Comparison of ENCODE assay signal across 8 mouse cellular contexts in genomic region chr2:91930761-91931291, GRCm38 (mm10). TPM values are rescaled to one million over a fixed set of nuclear protein-coding genes. Genes with fewer than 3 reads are reported as not detected.
DNase-seq lines count a peak whose midpoint lies in the region; ATAC-seq and TF ChIP-seq lines count a peak whose summit lies in the region.

No protein-coding gene starts in this region.

- H3K27ac ChIP-seq in heart, postnatal 0 days (ENCODE audit: low read depth): no peak overlapping the region; the same call in 1 of the 2 replicates
- H3K27ac ChIP-seq in limb, embryonic 13.5 days: peak overlapping the region; percentile 99
- peak overlapping the region; percentile 88 for H3K27ac ChIP-seq in stomach, embryonic 15.5 days

- peak overlapping the region; percentile 66 for H3K4me2 ChIP-seq in heart, postnatal 0 days (ENCODE audit: low read depth, low read length)
- peak overlapping the region; percentile 86 for H3K4me2 ChIP-seq in limb, embryonic 13.5 days (replicated peaks)
- H3K4me2 ChIP-seq in stomach, embryonic 15.5 days: peak overlapping the region; percentile 66

- peak overlapping the region; percentile 47 for H3K4me3 ChIP-seq in heart, postnatal 0 days (ENCODE audit: low read depth, low read length)
- H3K4me3 ChIP-seq in limb, embryonic 13.5 days: peak overlapping the region; percentile 94
- peak overlapping the region; percentile 64 for H3K4me3 ChIP-seq in stomach, embryonic 15.5 days (replicated peaks)

- 14% methylated on average over 22 of the region's 23 CpGs for WGBS in heart, postnatal 0 days
- WGBS in limb, embryonic 13.5 days: 1% methylated on average over 23 of the region's 23 CpGs
- 10% methylated on average over 23 of the region's 23 CpGs for WGBS in stomach, embryonic 15.5 days

- no peaks in the 10 kb centered on the region for H3K27me3 ChIP-seq in heart, postnatal 0 days (ENCODE audit: control insufficient read depth, insufficient read depth, low read length)
- peaks cover 3% of the 10 kb centered on the region; the same call in 1 of the 2 replicates for H3K27me3 ChIP-seq in limb, embryonic 13.5 days
- no peaks in the 10 kb centered on the region for H3K27me3 ChIP-seq in stomach, embryonic 15.5 days (replicated peaks)

- H3K9ac ChIP-seq in heart, postnatal 0 days (replicated peaks; ENCODE audit: low read depth, low read length): peak overlapping the region; percentile 56
- peak overlapping the region; percentile 99 for H3K9ac ChIP-seq in limb, embryonic 13.5 days
- H3K9ac ChIP-seq in stomach, embryonic 15.5 days: peak overlapping the region; percentile 69

- no peak for ATAC-seq in heart, postnatal 0 days (ENCODE audit: insufficient read depth, low read depth)
- ATAC-seq in limb, embryonic 13.5 days (ENCODE audit: low FRiP score, low read depth): no peak
- ATAC-seq in stomach, embryonic 15.5 days (ENCODE audit: insufficient read depth, low FRiP score, low read depth): no peak

- H3K4me1 ChIP-seq in heart, postnatal 0 days (ENCODE audit: control insufficient read depth, insufficient read depth): peaks cover 15% of the 10 kb centered on the region
- peaks cover 45% of the 10 kb centered on the region for H3K4me1 ChIP-seq in limb, embryonic 13.5 days
- peaks cover 37% of the 10 kb centered on the region for H3K4me1 ChIP-seq in stomach, embryonic 15.5 days

- peaks cover 30% of the 10 kb centered on the region for H3K36me3 ChIP-seq in heart, postnatal 0 days (replicated peaks; ENCODE audit: control insufficient read depth, insufficient read depth, low read length)
- peaks cover 30% of the 10 kb centered on the region for H3K36me3 ChIP-seq in limb, embryonic 13.5 days
- H3K36me3 ChIP-seq in stomach, embryonic 15.5 days: 0 out of 2 replicates have a peak, but pooled peaks cover 4% of the 10 kb centered on the region

- no peak for TF ChIP-seq EP300 in heart, postnatal 0 days (IDR thresholded peaks at IDR 0.05; ENCODE audit: low read depth)

- intact Hi-C loops in gastrocnemius, postnatal 14 days (cut with DNase I; ENCODE audit: low total_unique reads): no loop called here

- TF ChIP-seq CTCF in heart, postnatal 0 days (IDR thresholded peaks at IDR 0.05; ENCODE audit: low read depth): no peak

- DNase-seq in gastrocnemius, postnatal 14 days: peak; percentile 9
- no peak for DNase-seq in gastrocnemius, adult 8-10 months (ENCODE audit: low spot score in 2 of 2)
- DNase-seq in ZHBTc4 (ENCODE audit: low read depth, low spot score): peak; percentile 24
- no peak for DNase-seq in heart, postnatal 0 days (ENCODE audit: low spot score)
- DNase-seq in testis, postnatal 14 days (ENCODE audit: low spot score): no peak
- DNase-seq in left cerebral cortex, adult 9 months (ENCODE audit: low spot score in 2 of 2): no peak

- H3K9me3 ChIP-seq in heart, postnatal 0 days (replicated peaks; ENCODE audit: control insufficient read depth, low read length): no peaks in the 10 kb centered on the region
- no peaks in the 10 kb centered on the region for H3K9me3 ChIP-seq in limb, embryonic 13.5 days
- H3K9me3 ChIP-seq in stomach, embryonic 15.5 days: no peaks in the 10 kb centered on the region

RNA-seq across cellular contexts. Expression of gene Mdk, which starts 1.3 kb away (rescaled TPM):
- 10 to 100 TPM; 12.1 to 20.7 TPM for total RNA-seq in gastrocnemius, postnatal 14 days (2021)
- total RNA-seq in gastrocnemius, adult 8-10 months (2022): under 1 TPM in 3 of 4 experiments, not detected in 1; 0.44 to 0.46 (median 0.45) TPM
- 18.5 and 48.2 TPM in 2 replicates for total RNA-seq in heart, postnatal 0 days (2014; rRNA removed; ENCODE audit: low replicate concordance)
- polyA plus RNA-seq in heart, postnatal 0 days (2015; fragmentation: Nextera tagmentation; extraction: Ambion mirVana): 100 and 119 TPM in 2 replicates
- 1,939 and 1,982 TPM in 2 replicates for polyA plus RNA-seq in limb, embryonic 13.5 days (2015; fragmentation: Nextera tagmentation; extraction: Ambion mirVana)
- 587 and 735 TPM in 2 replicates for polyA plus RNA-seq in stomach, embryonic 15.5 days (2015; fragmentation: Nextera tagmentation; extraction: Ambion mirVana)

RNA-seq across cellular contexts. Expression of gene Chrm4, which starts 3.8 kb away (rescaled TPM):
- total RNA-seq in gastrocnemius, postnatal 14 days (2021): not detected
- total RNA-seq in gastrocnemius, adult 8-10 months (2022): not detected
- total RNA-seq in heart, postnatal 0 days (2014; rRNA removed; ENCODE audit: low replicate concordance): 0.27 TPM in 1 of 2 replicates, not detected in the other
- polyA plus RNA-seq in heart, postnatal 0 days (2015; fragmentation: Nextera tagmentation; extraction: Ambion mirVana): not detected in 2 replicates
- polyA plus RNA-seq in limb, embryonic 13.5 days (2015; fragmentation: Nextera tagmentation; extraction: Ambion mirVana): 0.38 and 0.78 TPM in 2 replicates
- 0.21 and 0.27 TPM in 2 replicates for polyA plus RNA-seq in stomach, embryonic 15.5 days (2015; fragmentation: Nextera tagmentation; extraction: Ambion mirVana)

RNA-seq across cellular contexts. Expression of gene Gm9821, which starts 14.7 kb away (rescaled TPM):
- total RNA-seq in gastrocnemius, postnatal 14 days (2021): not detected
- not detected for total RNA-seq in gastrocnemius, adult 8-10 months (2022)
- total RNA-seq in heart, postnatal 0 days (2014; rRNA removed; ENCODE audit: low replicate concordance): not detected in 2 replicates
- polyA plus RNA-seq in heart, postnatal 0 days (2015; fragmentation: Nextera tagmentation; extraction: Ambion mirVana): 0.89 and 0.93 TPM in 2 replicates
- polyA plus RNA-seq in limb, embryonic 13.5 days (2015; fragmentation: Nextera tagmentation; extraction: Ambion mirVana): 0.27 and 0.61 TPM in 2 replicates
- 0.66 and 0.71 TPM in 2 replicates for polyA plus RNA-seq in stomach, embryonic 15.5 days (2015; fragmentation: Nextera tagmentation; extraction: Ambion mirVana)

RNA-seq across cellular contexts. Expression of gene Dgkz, which starts 44.8 kb away (rescaled TPM):
- total RNA-seq in gastrocnemius, postnatal 14 days (2021): 10 to 100 TPM; 38.6 to 42.4 TPM
- 10 to 100 TPM; 24.7 to 39.3 (median 28.4) TPM for total RNA-seq in gastrocnemius, adult 8-10 months (2022)
- total RNA-seq in heart, postnatal 0 days (2014; rRNA removed; ENCODE audit: low replicate concordance): 77.0 and 77.9 TPM in 2 replicates
- 24.0 and 26.2 TPM in 2 replicates for polyA plus RNA-seq in heart, postnatal 0 days (2015; fragmentation: Nextera tagmentation; extraction: Ambion mirVana)
- 33.0 and 34.0 TPM in 2 replicates for polyA plus RNA-seq in limb, embryonic 13.5 days (2015; fragmentation: Nextera tagmentation; extraction: Ambion mirVana)
- 50.9 and 51.1 TPM in 2 replicates for polyA plus RNA-seq in stomach, embryonic 15.5 days (2015; fragmentation: Nextera tagmentation; extraction: Ambion mirVana)

Comparison
In these comparisons a context has a peak if more than half of its experiments do, and no peak if none do; other contexts are left out.
1. DNase-seq: peak in gastrocnemius, postnatal 14 days (single experiment) and ZHBTc4 (single experiment); none in gastrocnemius, adult 8-10 months (0 of 2), heart, postnatal 0 days (single experiment), testis, postnatal 14 days (single experiment) and left cerebral cortex, adult 9 months (0 of 2).
2. RNA of gene Mdk, which starts 1.3 kb away (total RNA-seq): 12.1 to 20.7 TPM in gastrocnemius, postnatal 14 days and 18.5 to 48.2 TPM in heart, postnatal 0 days; 0.44 to 0.46 TPM in gastrocnemius, adult 8-10 months; every median in the first group is over 4 times any median in the second.
3. Peak in every context shown above with its lines, with median percentiles within 50 percentile points of each other: H3K4me2 ChIP-seq, H3K4me3 ChIP-seq and H3K9ac ChIP-seq.